9 mouse cellular contexts compared by ENCODE assay signal in the genomic region with DNA sequence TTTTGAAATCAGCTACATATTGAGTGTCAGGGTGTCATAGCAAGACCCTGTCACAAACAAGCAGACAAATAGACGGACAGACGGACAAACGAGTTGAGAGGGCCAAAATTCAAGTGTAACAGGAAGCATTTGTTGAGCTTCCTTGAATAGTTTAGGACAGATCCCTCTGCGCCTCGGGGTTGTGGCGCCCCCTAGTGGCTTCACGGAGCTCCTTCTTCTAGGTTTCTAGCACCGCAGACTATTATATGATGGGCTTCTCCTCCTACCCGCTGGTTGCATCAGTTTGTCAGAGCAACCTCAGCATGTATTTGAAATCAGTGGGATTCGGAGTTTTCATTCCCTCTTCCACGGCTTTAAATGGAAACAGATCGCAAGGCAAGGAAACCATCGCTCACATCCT. TPM values are rescaled to one million over a fixed set of nuclear protein-coding genes. Genes with fewer than 3 reads are reported as not detected.
A peak's percentile ranks its signal among the peaks of the same experiment; 100 is the strongest.
DNase-seq lines count a peak whose midpoint lies in the region; ATAC-seq lines count a peak whose summit lies in the region.
"Had no signal": no experiment of that assay in that cellular context is flagged by ENCODE, and none has a peak within 500 bp of the region (broad histone marks: within the 10 kb centered on the region; RNA-seq: fewer than 3 reads in every experiment).

No protein-coding gene starts in this region.

- H3K9ac ChIP-seq in embryonic facial prominence, embryonic 13.5 days, result no peak overlapping the region
- no peak overlapping the region for H3K9ac ChIP-seq in liver, embryonic 12.5 days
- H3K9ac ChIP-seq in stomach, embryonic 14.5 days (replicated peaks; ENCODE audit: low read depth, low read length), result no peak overlapping the region
- H3K9ac ChIP-seq: embryonic facial prominence, embryonic 12.5 days had no signal

- ATAC-seq in embryonic facial prominence, embryonic 13.5 days (ENCODE audit: insufficient number of reproducible peaks, insufficient read depth, low FRiP score, low TSS enrichment, low read depth), result no peak
- ATAC-seq in liver, embryonic 12.5 days, result peak; percentile 42; the same call in 1 of the 2 replicates
- 0 out of 2 replicates have a peak, but pooled peaks have one; percentile 58 for ATAC-seq in stomach, embryonic 14.5 days (ENCODE audit: insufficient number of reproducible peaks, insufficient read depth, low FRiP score, low read depth)

- H3K9me3 ChIP-seq in embryonic facial prominence, embryonic 13.5 days, result no peaks in the 10 kb centered on the region
- no peaks in the 10 kb centered on the region for H3K9me3 ChIP-seq in heart, embryonic 10.5 days
- H3K9me3 ChIP-seq in liver, embryonic 12.5 days (replicated peaks), result no peaks in the 10 kb centered on the region
- H3K9me3 ChIP-seq in stomach, embryonic 14.5 days (ENCODE audit: control insufficient read depth, low read depth, low read length), result no peaks in the 10 kb centered on the region
- H3K9me3 ChIP-seq: embryonic facial prominence, embryonic 12.5 days had no signal

- H3K4me2 ChIP-seq in embryonic facial prominence, embryonic 13.5 days, result 0 out of 2 replicates have a peak overlapping the region, but pooled peaks have one; percentile 5
- no peak overlapping the region for H3K4me2 ChIP-seq in liver, embryonic 12.5 days
- no peak overlapping the region for H3K4me2 ChIP-seq in stomach, embryonic 14.5 days (replicated peaks; ENCODE audit: low read depth, low read length)
- H3K4me2 ChIP-seq: embryonic facial prominence, embryonic 12.5 days had no signal

- peak; percentile 80 to 82 for DNase-seq in B cell, adult 2 months
- peak; percentile 90 to 93 for DNase-seq in adrenal gland, postnatal 36 days
- peak; percentile 90 for DNase-seq in heart, embryonic 10.5 days (ENCODE audit: low spot score)
- peak; percentile 93 for DNase-seq in kidney, postnatal 10 days
- peak; percentile 86 for DNase-seq in neural tube, embryonic 10.5 days (ENCODE audit: extremely low spot score, low spot score)

- H3K4me3 ChIP-seq in embryonic facial prominence, embryonic 13.5 days, result no peak overlapping the region
- no peak overlapping the region for H3K4me3 ChIP-seq in heart, embryonic 10.5 days
- H3K4me3 ChIP-seq in liver, embryonic 12.5 days, result no peak overlapping the region
- no peak overlapping the region for H3K4me3 ChIP-seq in stomach, embryonic 14.5 days (ENCODE audit: low read depth, low read length)
- H3K4me3 ChIP-seq: embryonic facial prominence, embryonic 12.5 days had no signal

- 4% methylated on average over 13 of the region's 13 CpGs for WGBS in embryonic facial prominence, embryonic 13.5 days
- WGBS in heart, embryonic 10.5 days, result 9% methylated on average over 13 of the region's 13 CpGs
- WGBS in liver, embryonic 12.5 days (ENCODE audit: insufficient replicate concordance), result 6% methylated on average over 13 of the region's 13 CpGs
- WGBS in stomach, embryonic 14.5 days, result 6% methylated on average over 13 of the region's 13 CpGs

- H3K4me1 ChIP-seq in embryonic facial prominence, embryonic 13.5 days, result peaks cover 11% of the 10 kb centered on the region
- 0 out of 2 replicates have a peak, but pooled peaks cover 6% of the 10 kb centered on the region for H3K4me1 ChIP-seq in heart, embryonic 10.5 days
- no peaks in the 10 kb centered on the region for H3K4me1 ChIP-seq in liver, embryonic 12.5 days
- no peaks in the 10 kb centered on the region for H3K4me1 ChIP-seq in stomach, embryonic 14.5 days (ENCODE audit: control insufficient read depth, insufficient read depth, low read length)
- H3K4me1 ChIP-seq: embryonic facial prominence, embryonic 12.5 days had no signal

- no peak overlapping the region for H3K27ac ChIP-seq in embryonic facial prominence, embryonic 13.5 days
- no peak overlapping the region for H3K27ac ChIP-seq in heart, embryonic 10.5 days
- no peak overlapping the region for H3K27ac ChIP-seq in liver, embryonic 12.5 days
- H3K27ac ChIP-seq in stomach, embryonic 14.5 days (ENCODE audit: low read length), result no peak overlapping the region
- H3K27ac ChIP-seq: embryonic facial prominence, embryonic 12.5 days had no signal

- H3K36me3 ChIP-seq in embryonic facial prominence, embryonic 13.5 days, result no peaks in the 10 kb centered on the region
- H3K36me3 ChIP-seq in heart, embryonic 10.5 days, result no peaks in the 10 kb centered on the region
- H3K36me3 ChIP-seq in liver, embryonic 12.5 days, result no peaks in the 10 kb centered on the region
- no peaks in the 10 kb centered on the region for H3K36me3 ChIP-seq in stomach, embryonic 14.5 days (ENCODE audit: control insufficient read depth, insufficient read depth, low read length)
- H3K36me3 ChIP-seq: embryonic facial prominence, embryonic 12.5 days had no signal

- H3K27me3 ChIP-seq in embryonic facial prominence, embryonic 13.5 days, result peaks cover 9% of the 10 kb centered on the region; the same call in 1 of the 2 replicates
- H3K27me3 ChIP-seq in heart, embryonic 10.5 days (ENCODE audit: insufficient read depth, poor library complexity, severe bottlenecking), result 0 out of 2 replicates have a peak, but pooled peaks cover 12% of the 10 kb centered on the region
- no peaks in the 10 kb centered on the region for H3K27me3 ChIP-seq in liver, embryonic 12.5 days (replicated peaks)
- no peaks in the 10 kb centered on the region for H3K27me3 ChIP-seq in stomach, embryonic 14.5 days (ENCODE audit: control insufficient read depth, insufficient read depth, low read length)
- H3K27me3 ChIP-seq: embryonic facial prominence, embryonic 12.5 days had no signal

RNA-seq across cellular contexts. Expression of a gene that starts 18.3 kb away (rescaled TPM):
- total RNA-seq in adrenal gland, postnatal 36 days (2021), result 10 to 100 TPM; 39.7 to 40.1 TPM
- 15.0 and 17.6 TPM in 2 replicates for polyA plus RNA-seq in embryonic facial prominence, embryonic 13.5 days (2015; fragmentation: Nextera tagmentation; extraction: Ambion mirVana)
- polyA plus RNA-seq in heart, embryonic 10.5 days (2016; fragmentation: Nextera tagmentation; extraction: Ambion mirVana), result 8.6 and 11.9 TPM in 2 replicates
- 6.6 TPM in 2 replicates for polyA plus RNA-seq in liver, embryonic 12.5 days (2016; fragmentation: Nextera tagmentation; extraction: Ambion mirVana)
- 12.2 and 13.2 TPM in 2 replicates for polyA plus RNA-seq in stomach, embryonic 14.5 days (2014; fragmentation: Nextera tagmentation; extraction: Ambion mirVana)
